Mouse (Mus musculus): ENCODE data around the gene Uba7. TPM values are rescaled to one million over a fixed set of nuclear protein-coding genes. Genes with fewer than 3 reads are reported as not detected.
"Not testable (repeated sequence)": the region's sequence is repeated elsewhere in the genome, so short reads cannot be mapped to it uniquely, and the experiment has no call there.

Uba7 gene
- polyA plus RNA-seq, 1 experiment from 2014 or later = 7.9 TPM

- Histone ChIP-seq H3K36me3 (ENCODE audit: control insufficient read depth, insufficient read depth, low read length) (no peaks in the 10 kb centered on the region; the same call in 1 of the 2 replicates), H3K4me2 (ENCODE audit: low read depth, low read length, severe bottlenecking) (no peak overlapping the region), H3K9me3 (ENCODE audit: control insufficient read depth, low read length) (no peaks in the 10 kb centered on the region), H3K27me3 (ENCODE audit: control insufficient read depth, insufficient read depth, low read length) (no peaks in the 10 kb centered on the region), H3K4me1 (replicated peaks; ENCODE audit: control insufficient read depth, insufficient read depth, low read length) (no peaks in the 10 kb centered on the region), H3K9ac (ENCODE audit: low read length) (no peak overlapping the region), H3K4me3 (ENCODE audit: low read depth, low read length) (no peak overlapping the region), H3K27ac (ENCODE audit: low read depth, low read length) (no peak overlapping the region)
- ATAC-seq (replicated peaks; ENCODE audit: low FRiP score) (no peak), DNase-seq (ENCODE audit: low spot score) (no peak)
Measured at GRCm38 (mm10) chr9:108010385-108010784, 35.1 kb downstream of the Uba7 start.

- H3K36me3 ChIP-seq (ENCODE audit: control insufficient read depth, insufficient read depth, low read length); H3K4me1 ChIP-seq (replicated peaks; ENCODE audit: control insufficient read depth, insufficient read depth, low read length); H3K4me2 ChIP-seq (ENCODE audit: low read depth, low read length, severe bottlenecking); H3K27me3 ChIP-seq (ENCODE audit: control insufficient read depth, insufficient read depth, low read length); ATAC-seq (replicated peaks; ENCODE audit: low FRiP score); H3K4me3 ChIP-seq (ENCODE audit: low read depth, low read length); H3K9me3 ChIP-seq (ENCODE audit: control insufficient read depth, low read length); H3K27ac ChIP-seq (ENCODE audit: low read depth, low read length); DNase-seq (ENCODE audit: low spot score); H3K9ac ChIP-seq (ENCODE audit: low read length): not testable (repeated sequence)
- WGBS = 87% methylated on average over 2 of the region's 2 CpGs
Measured at GRCm38 (mm10) chr9:108013577-108013976, 38.3 kb downstream of the Uba7 start.

- WGBS = 80% methylated on average over 3 of the region's 3 CpGs
Measured at GRCm38 (mm10) chr9:108017127-108017526, 41.8 kb downstream of the Uba7 start.

GRCm38 (mm10) chr9:108020741-108021140, 45.4 kb downstream of the Uba7 start:
- 90% methylated on average over 1 of the region's 1 CpGs for WGBS
- H3K4me2 ChIP-seq (ENCODE audit: low read depth, low read length, severe bottlenecking) = no peak overlapping the region

More at GRCm38 (mm10) chr9:108017127-108017526, 41.8 kb downstream of the Uba7 start:
- H3K27ac ChIP-seq (ENCODE audit: low read depth, low read length) = no peak overlapping the region
- H3K4me1 ChIP-seq (replicated peaks; ENCODE audit: control insufficient read depth, insufficient read depth, low read length) = no peaks in the 10 kb centered on the region
- DNase-seq (ENCODE audit: low spot score) (no peak), ATAC-seq (replicated peaks; ENCODE audit: low FRiP score) (no peak)
- no peak overlapping the region for H3K4me2 ChIP-seq (ENCODE audit: low read depth, low read length, severe bottlenecking)
- no peaks in the 10 kb centered on the region; the same call in 1 of the 2 replicates for H3K36me3 ChIP-seq (ENCODE audit: control insufficient read depth, insufficient read depth, low read length)
- H3K9me3 ChIP-seq (ENCODE audit: control insufficient read depth, low read length) = no peaks in the 10 kb centered on the region
- H3K4me3 ChIP-seq (ENCODE audit: low read depth, low read length) = no peak overlapping the region
- H3K27me3 ChIP-seq (ENCODE audit: control insufficient read depth, insufficient read depth, low read length) = no peaks in the 10 kb centered on the region
- H3K9ac ChIP-seq (ENCODE audit: low read length) = no peak overlapping the region

GRCm38 (mm10) chr9:108023216-108023615, 47.9 kb downstream of the Uba7 start:
- Histone ChIP-seq H3K4me1 (replicated peaks; ENCODE audit: control insufficient read depth, insufficient read depth, low read length) (no peaks in the 10 kb centered on the region), H3K27ac (ENCODE audit: low read depth, low read length) (no peak overlapping the region), H3K9me3 (ENCODE audit: control insufficient read depth, low read length) (no peaks in the 10 kb centered on the region), H3K27me3 (ENCODE audit: control insufficient read depth, insufficient read depth, low read length) (no peaks in the 10 kb centered on the region), H3K4me3 (ENCODE audit: low read depth, low read length) (no peak overlapping the region), H3K4me2 (ENCODE audit: low read depth, low read length, severe bottlenecking) (no peak overlapping the region), H3K36me3 (ENCODE audit: control insufficient read depth, insufficient read depth, low read length) (peaks cover 5% of the 10 kb centered on the region), H3K9ac (ENCODE audit: low read length) (no peak overlapping the region)
- DNase-seq (ENCODE audit: low spot score) = no peak
- WGBS = 89% methylated on average over 3 of the region's 3 CpGs
- ATAC-seq (replicated peaks; ENCODE audit: low FRiP score) = no peak

More at GRCm38 (mm10) chr9:108020741-108021140, 45.4 kb downstream of the Uba7 start:
- no peaks in the 10 kb centered on the region; the same call in none of the 2 replicates for H3K36me3 ChIP-seq (ENCODE audit: control insufficient read depth, insufficient read depth, low read length)
- H3K4me1 ChIP-seq (replicated peaks; ENCODE audit: control insufficient read depth, insufficient read depth, low read length) = no peaks in the 10 kb centered on the region
- H3K27me3 ChIP-seq (ENCODE audit: control insufficient read depth, insufficient read depth, low read length) = no peaks in the 10 kb centered on the region
- no peak for DNase-seq (ENCODE audit: low spot score)
- H3K9ac ChIP-seq (ENCODE audit: low read length) = no peak overlapping the region
- no peaks in the 10 kb centered on the region for H3K9me3 ChIP-seq (ENCODE audit: control insufficient read depth, low read length)
- no peak overlapping the region for H3K4me3 ChIP-seq (ENCODE audit: low read depth, low read length)
- no peak overlapping the region for H3K27ac ChIP-seq (ENCODE audit: low read depth, low read length)
- ATAC-seq (replicated peaks; ENCODE audit: low FRiP score) = no peak

- no peaks in the 10 kb centered on the region for H3K27me3 ChIP-seq (ENCODE audit: control insufficient read depth, insufficient read depth, low read length)
- ATAC-seq (replicated peaks; ENCODE audit: low FRiP score) = no peak
- H3K36me3 ChIP-seq (ENCODE audit: control insufficient read depth, insufficient read depth, low read length) = peaks cover 5% of the 10 kb centered on the region
- no peak overlapping the region for H3K27ac ChIP-seq (ENCODE audit: low read depth, low read length)
- no peak overlapping the region for H3K9ac ChIP-seq (ENCODE audit: low read length)
- WGBS = 93% methylated on average over 3 of the region's 3 CpGs
- DNase-seq (ENCODE audit: low spot score) = no peak
- no peaks in the 10 kb centered on the region for H3K4me1 ChIP-seq (replicated peaks; ENCODE audit: control insufficient read depth, insufficient read depth, low read length)
- no peak overlapping the region for H3K4me2 ChIP-seq (ENCODE audit: low read depth, low read length, severe bottlenecking)
- no peaks in the 10 kb centered on the region for H3K9me3 ChIP-seq (ENCODE audit: control insufficient read depth, low read length)
- H3K4me3 ChIP-seq (ENCODE audit: low read depth, low read length) = no peak overlapping the region
Measured at GRCm38 (mm10) chr9:108026584-108026983, 51.3 kb downstream of the Uba7 start.

- over 99% methylated on average over 3 of the region's 3 CpGs for WGBS
- peaks cover 8% of the 10 kb centered on the region for H3K36me3 ChIP-seq (ENCODE audit: control insufficient read depth, insufficient read depth, low read length)
Measured at GRCm38 (mm10) chr9:108027867-108028266, 52.6 kb downstream of the Uba7 start.

GRCm38 (mm10) chr9:108032126-108032525, 56.8 kb downstream of the Uba7 start:
- Histone ChIP-seq H3K4me3 (ENCODE audit: low read depth, low read length) (no peak overlapping the region), H3K4me2 (ENCODE audit: low read depth, low read length, severe bottlenecking) (no peak overlapping the region), H3K36me3 (ENCODE audit: control insufficient read depth, insufficient read depth, low read length) (peaks cover 8% of the 10 kb centered on the region; the same call in 1 of the 2 replicates), H3K27ac (ENCODE audit: low read depth, low read length) (no peak overlapping the region), H3K9ac (ENCODE audit: low read length) (no peak overlapping the region), H3K4me1 (replicated peaks; ENCODE audit: control insufficient read depth, insufficient read depth, low read length) (no peaks in the 10 kb centered on the region), H3K9me3 (ENCODE audit: control insufficient read depth, low read length) (no peaks in the 10 kb centered on the region), H3K27me3 (ENCODE audit: control insufficient read depth, insufficient read depth, low read length) (no peaks in the 10 kb centered on the region)
- WGBS = 95% methylated on average over 5 of the region's 5 CpGs
- no peak for DNase-seq (ENCODE audit: low spot score)
- no peak for ATAC-seq (replicated peaks; ENCODE audit: low FRiP score)

More at GRCm38 (mm10) chr9:108027867-108028266, 52.6 kb downstream of the Uba7 start:
- DNase-seq (ENCODE audit: low spot score) = no peak
- ATAC-seq (replicated peaks; ENCODE audit: low FRiP score) = no peak
- H3K4me1 ChIP-seq (replicated peaks; ENCODE audit: control insufficient read depth, insufficient read depth, low read length) = no peaks in the 10 kb centered on the region
- no peak overlapping the region for H3K4me2 ChIP-seq (ENCODE audit: low read depth, low read length, severe bottlenecking)
- H3K4me3 ChIP-seq (ENCODE audit: low read depth, low read length) = no peak overlapping the region
- no peaks in the 10 kb centered on the region for H3K27me3 ChIP-seq (ENCODE audit: control insufficient read depth, insufficient read depth, low read length)
- H3K9me3 ChIP-seq (ENCODE audit: control insufficient read depth, low read length) = no peaks in the 10 kb centered on the region
- H3K27ac ChIP-seq (ENCODE audit: low read depth, low read length) = no peak overlapping the region
- H3K9ac ChIP-seq (ENCODE audit: low read length) = no peak overlapping the region
